Mouse (Mus musculus) E14TG2a.4 (cell line): ENCODE measurements at regions not wholly inside any gene's neighbourhood (a gene's known extent, or its start where the extent isn't known, plus 50 kb on each side); places are given as distances from the start of the nearest gene placed in this dataset.

Experiments
- CTCF ChIP-seq: conservative IDR thresholded peaks from 2 replicates; pipeline ENCODE4 v1.5.1; 2014; ENCODE audit warnings: low read length
- NANOG ChIP-seq: IDR thresholded peaks from 2 replicates; pipeline ENCODE4 v1.6.1; 2014; ENCODE audit warnings: borderline replicate concordance, low read length, mixed read lengths

GRCm38 (mm10) chr8:36027586-36027985 is 262.0 kb downstream of the Gm19410 start:
- TF ChIP-seq CTCF (no peak), NANOG (no peak)
